Mouse (Mus musculus): ENCODE measurements at regions not wholly inside any gene's neighbourhood (a gene's known extent, or its start where the extent isn't known, plus 50 kb on each side); places are given as distances from the start of the nearest gene placed in this dataset.

DNA sequence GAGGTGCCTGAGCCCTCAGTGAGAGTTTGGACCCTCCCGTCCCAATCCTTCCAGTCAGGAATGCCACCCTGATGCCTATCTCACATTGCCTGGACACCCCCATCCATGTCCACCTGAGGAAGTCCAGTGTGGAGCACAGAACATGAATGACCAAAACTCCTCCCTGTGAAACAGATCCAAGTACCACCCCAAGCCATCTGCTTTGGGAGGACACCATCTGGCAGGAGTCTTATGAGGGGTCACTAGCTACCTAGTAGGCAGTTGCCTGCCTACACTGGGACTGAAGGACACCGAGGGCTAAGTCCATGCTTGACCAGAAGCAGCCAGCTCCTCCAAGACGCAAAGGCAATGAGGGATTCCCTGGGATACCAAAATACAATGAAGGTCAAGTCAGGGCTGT lies 119.9 kb upstream of the Ppp1r26 start:
- TF ChIP-seq CTCF (IDR thresholded peaks at IDR 0.05; ENCODE audit: control insufficient read depth, insufficient read depth, insufficient replicate concordance, low read depth, low read length) (no peak), POLR2A (IDR thresholded peaks at IDR 0.05; ENCODE audit: control insufficient read depth, low read depth, low read length) (no peak)

Measured in testis, adult 2 months (tissue).